Mouse (Mus musculus): Measurements from ENCODE around the gene Gtf2ird1. TPM values are rescaled to one million over a fixed set of nuclear protein-coding genes. Genes with fewer than 3 reads are reported as not detected.

The Gtf2ird1 gene
- polyA plus RNA-seq (2012; rRNA removed), result 8.5 and 11.0 TPM in 2 replicates

GRCm38 (mm10) chr5:134456503-134456962 lies at the start of gene Gtf2ird1:
Gene Gtf2ird1, minus strand, starts transcription at chr5:134456716.

GRCm38 (mm10) chr5:134314688-134315622 lies 141.6 kb downstream of the Gtf2ird1 start, which contains the start of gene Gtf2i:
Gene Gtf2i, minus strand, starts transcription at chr5:134314760.

Other genes starting within 250 kb of the Gtf2ird1 start
- gene Ncf1, start 227.1 kb downstream of the Gtf2ird1 start, polyA plus RNA-seq (2012; rRNA removed), result 44.6 and 58.9 TPM in 2 replicates
- gene Gtf2i, start 142.0 kb downstream of the Gtf2ird1 start, polyA plus RNA-seq (2012; rRNA removed), result 28.1 and 32.9 TPM in 2 replicates
- gene Clip2, start 95.7 kb upstream of the Gtf2ird1 start, polyA plus RNA-seq (2012; rRNA removed), result 1.2 and 1.4 TPM in 2 replicates
- gene Syna, start 103.5 kb upstream of the Gtf2ird1 start, polyA plus RNA-seq (2012; rRNA removed), result not detected in 2 replicates
- 55.4 and 55.9 TPM in 2 replicates for gene Rfc2, start 124.7 kb upstream of the Gtf2ird1 start, polyA plus RNA-seq (2012; rRNA removed)
- gene Lat2, start 158.3 kb upstream of the Gtf2ird1 start, polyA plus RNA-seq (2012; rRNA removed), result 1.6 and 1.8 TPM in 2 replicates
- 97.7 and 103 TPM in 2 replicates for gene Eif4h, start 182.8 kb upstream of the Gtf2ird1 start, polyA plus RNA-seq (2012; rRNA removed)
- 2.8 and 3.3 TPM in 2 replicates for gene Limk1, start 231.9 kb upstream of the Gtf2ird1 start, polyA plus RNA-seq (2012; rRNA removed)